Mouse (Mus musculus) gastrocnemius, postnatal 36 days (tissue): ENCODE measurements at regions not wholly inside any gene's neighbourhood (a gene's known extent, or its start where the extent isn't known, plus 50 kb on each side); places are given as distances from the start of the nearest gene placed in this dataset.

ENCODE experiments used
- DNase-seq, 2 experiments: peaks; one replicate each; pipeline ENCODE4 v3.0.0; 2022
- intact Hi-C: fragments of 180-260 bp; cut with DNase I; formaldehyde crosslinking; loops from one replicate; pipeline ENCODE4 v1.15.1; 2025

DNA sequence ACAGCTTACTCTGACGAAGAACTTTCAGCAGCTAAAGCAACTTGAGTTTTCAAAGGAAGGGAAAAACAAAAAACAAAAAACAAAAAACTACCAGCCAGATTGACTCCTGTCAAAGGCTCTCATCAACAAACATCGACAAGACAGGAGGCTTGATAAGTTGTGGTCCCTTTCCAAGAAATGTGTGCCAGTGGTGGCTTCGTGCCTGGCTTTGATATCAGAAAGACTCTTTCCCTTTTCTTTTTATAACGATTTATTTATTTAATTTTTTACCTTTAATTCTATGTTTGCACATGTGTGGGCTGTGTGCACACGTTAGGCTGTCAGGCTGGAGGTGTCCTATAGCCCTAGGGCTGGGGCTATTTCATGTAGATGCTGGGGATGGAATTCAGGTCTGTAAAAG is 60.4 kb downstream of the Dact1 start:
- intact Hi-C loops = no loop called here
- no peak for DNase-seq

DNA sequence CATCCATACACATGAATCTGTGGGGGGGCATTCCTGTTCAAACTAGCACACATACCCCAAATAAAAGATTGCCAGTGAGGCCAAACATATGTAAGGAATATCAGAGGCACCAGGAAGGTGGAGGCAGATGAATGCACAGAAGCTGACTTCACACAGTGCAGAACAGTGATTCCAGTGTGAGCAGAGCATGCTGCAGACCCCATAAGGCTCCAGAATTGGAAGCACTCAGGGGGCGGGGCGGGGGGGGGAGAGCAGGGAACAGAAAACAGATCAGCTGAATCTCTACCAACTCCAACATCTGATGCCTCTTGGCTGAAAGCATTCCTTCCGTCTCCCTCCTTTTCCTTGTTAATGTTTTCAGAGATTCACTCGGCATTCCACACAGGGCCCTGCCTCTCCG is 62.3 kb downstream of the Dact1 start:
- intact Hi-C loops = no loop called here
- no peak for DNase-seq

DNA sequence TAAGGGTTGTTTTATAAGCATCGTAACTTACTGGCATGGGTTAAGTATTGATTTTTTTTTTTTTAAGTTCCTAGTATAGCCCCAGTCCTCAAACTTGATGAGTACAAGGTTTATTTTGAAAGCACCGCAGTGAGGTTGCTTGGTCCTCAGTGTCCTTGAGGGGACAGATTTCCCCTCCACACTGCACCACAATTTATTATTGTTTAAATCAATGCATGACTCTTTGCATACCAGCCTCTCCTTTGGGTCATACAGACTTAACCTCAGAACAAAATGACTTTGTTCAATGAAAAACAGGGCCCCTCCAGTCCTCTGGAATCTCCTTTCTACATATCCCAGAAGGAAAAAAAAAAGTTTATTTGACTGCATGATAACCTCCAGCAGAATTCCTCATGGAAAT is 63.9 kb downstream of the Dact1 start:
- intact Hi-C loops = no loop called here
- DNase-seq = no peak

DNA sequence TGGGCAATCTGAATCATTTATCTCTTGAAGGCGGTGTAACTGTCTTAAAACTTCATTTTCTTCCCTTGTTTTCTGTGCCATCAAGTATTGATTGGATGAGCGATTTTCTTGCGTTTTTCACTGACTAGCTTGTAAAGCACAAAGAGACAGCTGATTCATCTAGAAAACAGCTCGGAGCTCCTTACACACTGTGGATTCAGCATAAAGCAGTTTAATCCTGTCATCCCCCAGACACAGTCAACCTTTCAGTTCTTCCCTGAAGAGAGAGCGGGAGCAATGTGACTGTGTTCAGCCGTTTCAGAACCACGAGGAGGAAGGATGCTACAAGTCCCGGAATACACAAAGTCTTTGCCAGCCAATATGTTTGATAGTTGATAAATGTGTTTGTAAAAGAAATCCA is 66.8 kb downstream of the Dact1 start:
- intact Hi-C loops = no loop called here
- DNase-seq = no peak

DNA sequence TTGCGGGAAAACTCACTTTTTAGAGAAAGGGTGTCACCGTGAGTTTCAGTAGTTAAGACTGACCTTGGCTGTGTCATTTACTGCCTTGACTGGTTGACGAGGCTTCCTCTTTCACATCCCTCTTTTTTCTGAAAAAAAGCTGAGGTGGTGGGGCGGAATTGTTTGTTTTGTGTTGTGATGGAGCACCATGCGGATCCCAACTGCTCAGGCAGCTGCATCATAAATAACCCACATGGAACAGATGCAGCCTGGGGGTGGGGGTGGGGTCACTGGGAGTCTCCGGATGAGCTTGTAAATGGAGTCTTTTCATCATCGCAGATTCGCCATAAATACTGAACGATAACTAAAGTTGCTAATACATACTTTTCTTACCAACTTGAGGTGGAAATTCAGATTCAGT is 67.3 kb downstream of the Dact1 start:
- intact Hi-C loops = no loop called here
- DNase-seq = no peak

DNA sequence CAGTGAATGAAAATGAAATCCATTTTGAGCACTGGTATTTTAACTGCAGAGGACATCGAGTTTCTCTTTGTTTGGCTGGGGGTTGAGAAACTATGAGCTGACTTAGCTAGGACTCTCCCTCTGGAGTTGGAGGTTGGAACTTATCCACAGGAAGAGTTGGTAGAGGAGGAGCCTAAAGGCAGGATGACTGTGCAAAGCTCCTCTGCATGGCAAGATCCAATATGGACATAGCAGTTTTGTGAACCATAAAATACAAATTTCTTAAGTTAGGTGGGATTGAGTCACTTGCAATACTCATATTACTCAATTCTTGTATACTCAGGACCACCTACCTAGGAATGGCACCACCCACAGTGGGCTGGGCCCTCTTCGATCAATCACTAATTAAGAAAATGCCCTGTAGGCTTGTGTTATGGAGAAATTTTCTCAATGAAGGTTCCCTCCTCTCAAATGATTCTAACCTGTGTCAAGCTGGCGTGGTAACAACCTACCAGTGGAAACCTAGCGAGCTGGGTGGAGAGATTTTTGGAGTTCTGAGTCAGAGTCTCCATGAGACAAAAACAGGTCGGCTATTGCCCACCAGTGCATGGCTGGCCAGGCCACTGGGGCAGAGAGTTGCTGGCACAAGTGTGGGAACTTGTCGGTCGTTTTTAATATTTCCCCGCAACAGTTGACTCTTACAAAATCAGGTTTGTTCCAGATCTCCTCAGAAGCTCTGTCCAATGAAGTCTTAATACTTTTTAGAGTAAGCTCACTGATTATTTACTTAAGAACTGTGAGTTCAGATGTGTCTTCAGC is 70.1 kb downstream of the Dact1 start:
- intact Hi-C loops = no loop called here

GRCm38 (mm10) chr12:71380424-71380761 is 70.7 kb downstream of the Dact1 start:
- intact Hi-C loops = no loop called here
- no peak for DNase-seq

More for the DNA sequence above, 70.1 kb downstream of the Dact1 start:
- DNase-seq = no peak

GRCm38 (mm10) chr12:71386251-71386650 is 76.6 kb downstream of the Dact1 start:
- DNase-seq = no peak
- intact Hi-C loops = no loop called here

GRCm38 (mm10) chr12:71391481-71391880 is 81.8 kb downstream of the Dact1 start:
- intact Hi-C loops = no loop called here
- no peak for DNase-seq

- no peak for DNase-seq
These were observed 84.1 kb downstream of the Dact1 start for GRCm38 (mm10) chr12:71393752-71394151.

DNA sequence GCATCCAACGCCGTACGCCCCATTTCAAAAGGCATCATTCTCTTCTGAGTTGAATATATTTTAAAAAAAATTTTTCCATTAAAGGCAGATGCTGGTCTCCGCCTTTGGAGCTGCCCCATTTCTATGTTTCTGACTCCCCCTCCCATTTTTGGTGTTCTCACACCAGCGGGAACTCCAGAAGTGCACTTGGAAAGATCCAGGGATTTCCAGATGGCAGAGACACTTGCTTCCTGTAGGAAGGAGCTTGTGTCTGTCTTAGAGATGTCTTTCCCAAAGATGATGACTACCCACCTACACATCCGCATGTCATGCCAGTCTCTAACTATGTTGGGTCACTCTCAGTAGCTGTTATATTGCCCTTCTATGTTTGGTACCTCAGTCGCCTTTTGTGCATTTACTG is 87.8 kb downstream of the Dact1 start:
- no peak for DNase-seq
- intact Hi-C loops = no loop called here

More at GRCm38 (mm10) chr12:71393752-71394151, 84.1 kb downstream of the Dact1 start:
- intact Hi-C loops = no loop called here

DNA sequence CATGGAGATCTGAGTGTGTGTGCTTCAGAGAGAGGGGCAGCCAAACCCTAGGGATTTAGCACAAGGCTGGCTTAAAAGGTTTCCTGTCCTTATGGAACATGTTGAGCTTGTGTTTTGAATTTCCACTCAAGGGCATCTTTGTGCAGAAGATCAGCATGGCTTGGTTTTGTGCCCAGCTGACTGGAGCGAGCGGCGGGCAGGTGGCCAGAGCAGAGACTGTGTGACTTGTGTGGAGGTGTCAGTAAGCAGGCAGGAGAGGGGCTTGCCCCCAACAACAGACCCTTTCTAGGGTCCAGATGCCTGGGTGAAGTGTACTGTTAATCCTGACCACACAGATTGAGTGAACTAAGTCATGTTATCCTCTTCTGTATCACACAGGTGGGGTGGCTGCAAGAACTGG is 89.0 kb downstream of the Dact1 start:
- no peak for DNase-seq
- intact Hi-C loops = no loop called here

- intact Hi-C loops = no loop called here
- no peak for DNase-seq
These were observed 90.5 kb downstream of the Dact1 start for GRCm38 (mm10) chr12:71400201-71400600.

GRCm38 (mm10) chr12:71401621-71402416 is 92.1 kb downstream of the Dact1 start:
- no peak for DNase-seq
- intact Hi-C loops = no loop called here

- no peak for DNase-seq
- intact Hi-C loops = no loop called here
These were observed 97.6 kb downstream of the Dact1 start for GRCm38 (mm10) chr12:71407294-71407693.

- intact Hi-C loops = no loop called here
- DNase-seq = no peak
These were observed 98.8 kb downstream of the Dact1 start for GRCm38 (mm10) chr12:71408396-71409050.

GRCm38 (mm10) chr12:71412331-71412730 is 102.6 kb downstream of the Dact1 start:
- intact Hi-C loops = no loop called here
- no peak for DNase-seq

DNA sequence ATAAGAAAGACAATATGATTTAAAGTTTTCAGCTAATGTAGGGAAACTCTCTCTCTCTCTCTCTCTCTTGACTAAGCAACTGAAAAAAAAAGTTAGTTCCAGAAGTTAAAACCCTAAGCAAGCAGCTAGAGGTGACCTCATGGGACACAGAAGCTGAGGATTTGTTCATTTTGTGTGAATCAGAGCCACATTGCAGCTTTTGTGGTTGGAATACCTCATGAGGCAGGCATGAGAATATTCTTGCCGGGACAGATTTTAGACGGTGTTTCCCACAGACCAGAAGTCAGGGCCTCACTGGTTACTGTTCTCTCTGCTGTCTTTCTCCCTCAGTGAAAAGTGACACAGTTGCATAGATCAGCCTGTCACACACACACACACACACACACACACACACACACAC is 107.3 kb downstream of the Dact1 start:
- intact Hi-C loops = no loop called here
- no peak for DNase-seq

- DNase-seq = peak in 1 of 2 experiments; percentile 43
- intact Hi-C loops = no loop called here
These were observed 108.5 kb downstream of the Dact1 start for GRCm38 (mm10) chr12:71418186-71418585.

GRCm38 (mm10) chr12:71419161-71419560 is 109.5 kb downstream of the Dact1 start:
- intact Hi-C loops = no loop called here

GRCm38 (mm10) chr12:71426023-71426719 is 116.5 kb downstream of the Dact1 start:
- DNase-seq = no peak
- intact Hi-C loops = no loop called here

More at GRCm38 (mm10) chr12:71419161-71419560, 109.5 kb downstream of the Dact1 start:
- no peak for DNase-seq
